Mouse (Mus musculus) limb, embryonic 10.5 days (tissue): ENCODE measurements around the gene Il23a. TPM values are rescaled to one million over a fixed set of nuclear protein-coding genes. Genes with fewer than 3 reads are reported as not detected.

Source experiments
- DNase-seq: peaks from one replicate; pipeline ENCODE4 v3.0.0-alpha.2; 2017; ENCODE audit warnings: low spot score
- H3K27ac ChIP-seq: fragments of 300-500 bp; sonication (generic); 2 replicates; pipeline ENCODE4 v1.5.1; 2016; ENCODE audit warnings: mild to moderate bottlenecking
- H3K27me3 ChIP-seq: fragments of 300-500 bp; sonication (generic); 2 replicates; pipeline ENCODE4 v1.6.1; 2016; ENCODE audit warnings: low read depth, mild to moderate bottlenecking; ENCODE audit not compliant: poor library complexity, severe bottlenecking
- H3K36me3 ChIP-seq: fragments of 300-500 bp; sonication (generic); 2 replicates; pipeline ENCODE4 v1.6.1; 2016; ENCODE audit warnings: mild to moderate bottlenecking, moderate library complexity
- H3K4me1 ChIP-seq: fragments of 300-500 bp; sonication (generic); 2 replicates; pipeline ENCODE4 v1.6.1; 2016
- H3K4me3 ChIP-seq: fragments of 300-500 bp; sonication (generic); 2 replicates; pipeline ENCODE4 v1.5.1; 2016; ENCODE audit warnings: mild to moderate bottlenecking, moderate library complexity
- H3K9me3 ChIP-seq: fragments of 300-500 bp; sonication (generic); replicated peaks from 2 replicates; pipeline ENCODE4 v1.6.1; 2016; ENCODE audit warnings: mild to moderate bottlenecking
- WGBS: fragments of 180-500 bp; shearing (Covaris S2); methylation state at CpG from one replicate; pipeline ENCODE4 v1.1.7; 2016; 5-methylcytosine and 5-hydroxymethylcytosine counted together
- polyA plus RNA-seq: library from polyadenylated mRNA; unstranded; fragments of >200 nt; fragmentation: Nextera tagmentation; extraction: Ambion mirVana; gene quantifications from 2 replicates; pipeline ENCODE4 v1.2.1, GENCODE M21; 2016

Il23a gene
- polyA plus RNA-seq, 1 experiment from 2014 or later = not detected

GRCm38 (mm10) chr10:128250565-128250964 lies 48.0 kb downstream of the Il23a start:
- H3K4me1 ChIP-seq = no peaks in the 10 kb centered on the region
- no peak for DNase-seq
- 94% methylated on average over 13 of the region's 13 CpGs for WGBS

GRCm38 (mm10) chr10:128247020-128247732 lies 51.4 kb downstream of the Il23a start:
- Histone ChIP-seq H3K4me3 (no peak overlapping the region), H3K4me1 (no peaks in the 10 kb centered on the region), H3K27ac (no peak overlapping the region), H3K9me3 (no peaks in the 10 kb centered on the region), H3K36me3 (peaks cover 100% of the 10 kb centered on the region), H3K27me3 (no peaks in the 10 kb centered on the region)
- WGBS = 88% methylated on average over 17 of the region's 17 CpGs
- DNase-seq = no peak

More at GRCm38 (mm10) chr10:128250565-128250964, 48.0 kb downstream of the Il23a start:
- H3K27me3 ChIP-seq = no peaks in the 10 kb centered on the region
- H3K9me3 ChIP-seq = no peaks in the 10 kb centered on the region
- no peak overlapping the region for H3K27ac ChIP-seq
- no peak overlapping the region for H3K4me3 ChIP-seq
- peaks cover 91% of the 10 kb centered on the region for H3K36me3 ChIP-seq

Other genes with a start within 250 kb of the Il23a start
- 668 and 708 TPM in 2 replicates for gene Ptges3, start 239.8 kb downstream of the Il23a start, polyA plus RNA-seq
- 2,336 and 2,543 TPM in 2 replicates for gene Atp5b, start 215.5 kb downstream of the Il23a start, polyA plus RNA-seq
- gene Baz2a, start 207.2 kb downstream of the Il23a start, polyA plus RNA-seq = 12.3 and 14.4 TPM in 2 replicates
- gene Rbms2, start 118.5 kb downstream of the Il23a start, polyA plus RNA-seq = 26.4 and 32.5 TPM in 2 replicates
- gene Gls2, start 104.3 kb downstream of the Il23a start, polyA plus RNA-seq = 1.7 and 1.9 TPM in 2 replicates
- gene Spryd4, start 86.9 kb downstream of the Il23a start, polyA plus RNA-seq = 33.3 and 34.4 TPM in 2 replicates
- gene Mip, start 72.9 kb downstream of the Il23a start, polyA plus RNA-seq = 0.08 and 0.33 TPM in 2 replicates
- 127 and 135 TPM in 2 replicates for gene Timeless, start 66.7 kb downstream of the Il23a start, polyA plus RNA-seq
- 0.87 and 0.90 TPM in 2 replicates for gene Apon, start 44.7 kb downstream of the Il23a start, polyA plus RNA-seq
- gene Apof, start 30.1 kb downstream of the Il23a start, polyA plus RNA-seq = not detected in 2 replicates
- 9.3 and 11.5 TPM in 2 replicates for gene Stat2, start 28.2 kb downstream of the Il23a start, polyA plus RNA-seq
- gene Pan2, start 4.6 kb upstream of the Il23a start, polyA plus RNA-seq = 37.2 and 41.8 TPM in 2 replicates
- gene Cnpy2, start 23.7 kb upstream of the Il23a start, polyA plus RNA-seq = 313 and 334 TPM in 2 replicates
- 248 and 251 TPM in 2 replicates for gene Cs, start 39.0 kb upstream of the Il23a start, polyA plus RNA-seq
- gene Coq10a, start 70.2 kb upstream of the Il23a start, polyA plus RNA-seq = 5.6 and 9.1 TPM in 2 replicates
- gene Ankrd52, start 78.4 kb upstream of the Il23a start, polyA plus RNA-seq = 15.9 and 16.5 TPM in 2 replicates
- 0.21 TPM in 1 of 2 replicates, not detected in the other for gene Slc39a5, start 102.5 kb upstream of the Il23a start, polyA plus RNA-seq
- 98.7 and 133 TPM in 2 replicates for gene Nabp2, start 112.7 kb upstream of the Il23a start, polyA plus RNA-seq
- gene Rnf41, start 112.9 kb upstream of the Il23a start, polyA plus RNA-seq = 41.9 and 43.6 TPM in 2 replicates
- 64.2 and 91.3 TPM in 2 replicates for gene Smarcc2, start 160.5 kb upstream of the Il23a start, polyA plus RNA-seq
- gene Myl6, start 195.4 kb upstream of the Il23a start, polyA plus RNA-seq = 685 and 729 TPM in 2 replicates
- gene Myl6b, start 199.9 kb upstream of the Il23a start, polyA plus RNA-seq = 1.6 and 3.3 TPM in 2 replicates
- 7.0 and 8.4 TPM in 2 replicates for gene Esyt1, start 227.1 kb upstream of the Il23a start, polyA plus RNA-seq
- 14.5 and 15.4 TPM in 2 replicates for gene Zc3h10, start 249.0 kb upstream of the Il23a start, polyA plus RNA-seq